Mouse (Mus musculus) ES-Bruce4 (cell line): ENCODE measurements around the gene Pheta1. TPM values are rescaled to one million over a fixed set of nuclear protein-coding genes. Genes with fewer than 3 reads are reported as not detected.
"Not testable (repeated sequence)": the region's sequence is repeated elsewhere in the genome, so short reads cannot be mapped to it uniquely, and the experiment has no call there.

Experiments used
- H3K27ac ChIP-seq: 2 replicates; pipeline ENCODE4 v1.5.1; 2012; ENCODE audit warnings: low read length, inconsistent platforms; ENCODE audit not compliant: insufficient read depth
- H3K27me3 ChIP-seq: 2 replicates; pipeline ENCODE4 v1.6.1; 2012; ENCODE audit warnings: mild to moderate bottlenecking, low read length, inconsistent platforms; ENCODE audit not compliant: control insufficient read depth, poor library complexity, insufficient read depth, severe bottlenecking
- H3K36me3 ChIP-seq: 2 replicates; pipeline ENCODE4 v1.6.1; 2012; ENCODE audit warnings: inconsistent platforms, mild to moderate bottlenecking, low read length, moderate library complexity; ENCODE audit not compliant: control insufficient read depth, poor library complexity, insufficient read depth, severe bottlenecking
- H3K4me1 ChIP-seq: one replicate; pipeline ENCODE4 v1.8.1; 2011; ENCODE audit warnings: low read length; ENCODE audit not compliant: control insufficient read depth, insufficient read depth
- H3K4me3 ChIP-seq: 2 replicates; pipeline ENCODE4 v1.5.1; 2011; ENCODE audit warnings: low read depth, mild to moderate bottlenecking, low read length
- H3K9ac ChIP-seq: 2 replicates; pipeline ENCODE4 v1.6.1; 2012; ENCODE audit warnings: low read depth, mild to moderate bottlenecking, inconsistent platforms; ENCODE audit not compliant: poor library complexity, severe bottlenecking
- H3K9me3 ChIP-seq: replicated peaks from 2 replicates; pipeline ENCODE4 v1.6.1; 2012; ENCODE audit warnings: mild to moderate bottlenecking, low read length, inconsistent platforms; ENCODE audit not compliant: control insufficient read depth, poor library complexity, insufficient read depth, severe bottlenecking
- CTCF ChIP-seq: IDR thresholded peaks from one replicate; pipeline ENCODE4 v1.8.1; 2011; ENCODE audit warnings: low read depth, low read length
- EP300 ChIP-seq: IDR thresholded peaks from 2 replicates; pipeline ENCODE4 v1.6.1; 2011; ENCODE audit warnings: low read depth, low read length; ENCODE audit not compliant: insufficient read depth
- POLR2A ChIP-seq: IDR thresholded peaks from one replicate; pipeline ENCODE4 v1.8.1; 2011; ENCODE audit warnings: low read length; ENCODE audit not compliant: insufficient read depth
- polyA plus RNA-seq: library from polyadenylated mRNA; stranded (reverse); fragments of >200 nt; gene quantifications from 2 replicates; pipeline ENCODE4 v1.2.4, GENCODE M21; 2011; ENCODE audit warnings: low read depth; ENCODE audit not compliant: missing spikeins, insufficient read depth, insufficient read length

Gene Pheta1
- polyA plus RNA-seq, 1 experiment, result 5.8 TPM

DNA sequence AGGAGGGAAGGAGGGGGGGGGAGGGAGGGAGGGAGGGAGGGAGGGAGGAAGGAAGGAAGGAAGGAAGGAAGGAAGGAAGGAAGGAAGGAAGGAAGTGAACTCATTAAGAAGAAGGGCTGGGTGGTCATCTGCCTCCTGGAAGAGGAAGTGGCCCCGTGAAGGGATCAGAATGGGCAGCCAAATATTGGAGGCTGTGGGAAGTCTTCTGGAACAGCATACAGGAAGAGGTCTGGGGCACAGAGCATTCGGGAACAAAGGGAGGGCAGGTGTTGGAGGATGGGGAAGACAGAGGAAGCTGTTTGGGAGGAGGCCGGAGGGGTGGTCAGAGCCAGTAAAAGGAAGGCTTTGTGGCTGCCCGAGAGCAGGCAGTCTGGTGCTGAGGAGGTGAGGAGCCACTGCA, 3.4 kb upstream of the Pheta1 start:
- no peak overlapping the region for H3K9ac ChIP-seq
- peaks cover 6% of the 10 kb centered on the region for H3K4me1 ChIP-seq
- H3K9me3 ChIP-seq, result no peaks in the 10 kb centered on the region
- H3K27ac ChIP-seq, result no peak overlapping the region
- 0 out of 2 replicates have a peak overlapping the region, but pooled peaks have one; percentile 2 for H3K4me3 ChIP-seq
- no peaks in the 10 kb centered on the region for H3K36me3 ChIP-seq
- no peak for TF ChIP-seq POLR2A
- TF ChIP-seq EP300, result no peak
- TF ChIP-seq CTCF, result no peak
- H3K27me3 ChIP-seq, result no peaks in the 10 kb centered on the region

DNA sequence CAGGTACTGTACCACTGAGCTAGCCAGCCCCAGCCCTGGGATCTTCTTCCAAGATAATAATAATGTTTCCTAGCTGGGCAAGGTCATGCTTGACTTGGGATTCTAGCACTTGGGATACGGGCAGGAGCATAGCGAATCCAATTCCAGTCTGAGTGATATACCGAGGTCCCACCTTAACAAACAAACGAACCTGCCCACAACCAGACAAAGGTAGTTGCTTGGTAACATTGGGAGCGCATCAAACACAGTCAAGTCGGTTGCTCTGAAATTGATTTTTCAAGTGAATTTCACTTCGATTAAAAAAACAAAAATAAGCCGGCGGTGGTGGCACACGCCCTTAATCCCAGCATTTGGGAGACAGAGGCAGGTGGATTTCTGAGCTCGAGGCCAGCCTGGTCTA, 2.5 kb upstream of the Pheta1 start:
- H3K27me3 ChIP-seq, result no peaks in the 10 kb centered on the region
- 0 out of 2 replicates have a peak overlapping the region, but pooled peaks have one; percentile 19 for H3K4me3 ChIP-seq
- H3K4me1 ChIP-seq, result peaks cover 6% of the 10 kb centered on the region
- no peak overlapping the region for H3K9ac ChIP-seq
- TF ChIP-seq EP300, result no peak
- TF ChIP-seq CTCF, result no peak
- TF ChIP-seq POLR2A, result no peak
- H3K9me3 ChIP-seq, result no peaks in the 10 kb centered on the region
- H3K27ac ChIP-seq, result no peak overlapping the region
- no peaks in the 10 kb centered on the region for H3K36me3 ChIP-seq

DNA sequence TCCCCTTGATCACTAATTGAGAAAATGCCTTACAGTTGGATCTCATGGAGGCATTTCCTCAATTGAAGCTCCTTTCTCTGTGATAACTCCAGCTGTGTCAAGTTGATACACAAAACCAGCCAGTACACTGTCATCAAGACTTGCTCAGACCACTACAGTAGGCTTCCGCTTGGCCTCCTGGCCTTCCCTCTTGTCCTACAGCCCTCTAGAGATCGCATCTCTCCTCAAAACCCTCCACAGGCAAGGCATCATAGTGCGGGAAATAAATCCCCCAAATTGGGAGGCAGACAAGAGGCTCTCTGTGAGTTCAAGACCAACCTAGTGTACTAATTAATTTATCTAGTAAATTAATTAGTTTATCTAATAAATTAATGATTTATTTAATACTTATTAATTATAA, 1.5 kb upstream of the Pheta1 start:
- H3K27ac ChIP-seq, H3K9me3 ChIP-seq, H3K9ac ChIP-seq, H3K4me1 ChIP-seq, H3K36me3 ChIP-seq, H3K27me3 ChIP-seq, H3K4me3 ChIP-seq: not testable (repeated sequence)

DNA sequence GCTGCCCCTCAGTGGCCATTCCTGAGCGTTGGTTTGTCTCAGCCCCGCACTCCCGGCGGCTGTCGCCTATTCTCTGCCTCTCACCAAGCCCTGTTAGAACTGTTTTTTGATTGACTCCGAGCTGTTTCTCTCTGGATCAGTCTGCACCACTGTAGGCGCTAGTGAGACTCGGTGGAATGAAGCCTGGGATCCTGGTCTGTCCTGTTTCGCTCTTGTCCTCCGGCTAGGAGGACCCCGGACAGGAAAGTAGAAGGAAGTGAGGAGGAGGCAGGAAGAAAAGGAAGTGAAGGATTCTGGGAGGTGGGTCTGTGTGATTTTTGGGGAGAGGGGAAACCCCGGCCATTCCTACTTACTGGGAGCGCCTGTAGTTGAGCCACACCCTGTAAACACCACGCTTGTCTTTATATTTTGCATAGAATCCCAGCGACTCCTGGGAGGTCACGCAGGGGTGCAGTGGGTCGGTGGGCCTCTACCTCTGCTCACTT, 707 bp upstream of the Pheta1 start:
- Histone ChIP-seq H3K4me1 (peaks cover 6% of the 10 kb centered on the region), H3K9me3 (no peaks in the 10 kb centered on the region), H3K9ac (peak overlapping the region; percentile 81), H3K27me3 (no peaks in the 10 kb centered on the region), H3K27ac (peak overlapping the region; percentile 65), H3K4me3 (peak overlapping the region; percentile 59), H3K36me3 (no peaks in the 10 kb centered on the region)
- TF ChIP-seq POLR2A, result no peak
- TF ChIP-seq CTCF, result peak; percentile 4

DNA sequence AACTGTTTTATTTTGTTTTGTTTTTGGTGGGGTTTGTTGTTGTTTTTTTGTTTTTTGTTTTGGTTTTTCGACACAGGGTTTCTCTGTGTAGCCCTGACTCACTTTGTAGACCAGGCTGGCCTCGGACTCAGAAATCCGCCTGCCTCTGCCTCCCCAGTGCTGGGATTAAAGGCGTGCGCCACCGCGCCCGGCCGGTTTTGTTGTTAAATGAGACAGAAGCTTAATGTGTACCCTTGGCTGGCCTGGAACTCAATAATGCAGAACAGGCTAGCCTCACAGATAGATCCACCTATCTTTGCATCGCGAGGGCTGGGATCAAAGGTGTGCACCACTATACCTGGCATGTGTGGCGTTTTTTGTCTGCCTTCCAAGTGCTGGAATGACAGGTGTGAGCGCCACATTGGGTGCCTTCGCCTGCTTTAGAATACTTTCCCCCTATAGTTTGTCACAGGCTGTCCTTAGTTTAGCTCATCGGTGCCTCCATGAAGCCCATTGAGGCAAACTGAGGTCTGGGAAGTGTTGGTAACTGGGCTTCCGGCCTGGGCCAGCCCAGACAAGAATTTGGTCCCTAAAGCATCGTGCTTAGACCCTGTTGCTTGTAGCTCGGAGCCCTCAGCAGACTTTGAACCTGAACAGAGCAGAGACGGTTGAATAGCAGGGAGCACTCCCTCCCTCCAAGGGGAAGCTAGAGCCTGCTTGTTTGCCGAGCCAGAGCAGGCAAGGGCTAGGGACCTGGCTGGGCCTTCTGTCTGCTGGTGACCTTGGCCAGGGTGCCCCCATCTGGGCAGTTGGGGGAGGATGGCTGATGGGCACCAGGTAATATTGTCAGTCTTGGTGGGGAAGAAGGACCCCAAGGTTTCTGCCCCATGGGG, 930 bp downstream of the Pheta1 start:
- Histone ChIP-seq H3K27me3 (no peaks in the 10 kb centered on the region), H3K9me3 (no peaks in the 10 kb centered on the region), H3K9ac (peak overlapping the region; percentile 81), H3K4me3 (peak overlapping the region; percentile 89), H3K4me1 (no peaks in the 10 kb centered on the region), H3K36me3 (no peaks in the 10 kb centered on the region), H3K27ac (no peak overlapping the region)
- TF ChIP-seq EP300 (no peak), POLR2A (no peak), CTCF (peak; percentile 0)

DNA sequence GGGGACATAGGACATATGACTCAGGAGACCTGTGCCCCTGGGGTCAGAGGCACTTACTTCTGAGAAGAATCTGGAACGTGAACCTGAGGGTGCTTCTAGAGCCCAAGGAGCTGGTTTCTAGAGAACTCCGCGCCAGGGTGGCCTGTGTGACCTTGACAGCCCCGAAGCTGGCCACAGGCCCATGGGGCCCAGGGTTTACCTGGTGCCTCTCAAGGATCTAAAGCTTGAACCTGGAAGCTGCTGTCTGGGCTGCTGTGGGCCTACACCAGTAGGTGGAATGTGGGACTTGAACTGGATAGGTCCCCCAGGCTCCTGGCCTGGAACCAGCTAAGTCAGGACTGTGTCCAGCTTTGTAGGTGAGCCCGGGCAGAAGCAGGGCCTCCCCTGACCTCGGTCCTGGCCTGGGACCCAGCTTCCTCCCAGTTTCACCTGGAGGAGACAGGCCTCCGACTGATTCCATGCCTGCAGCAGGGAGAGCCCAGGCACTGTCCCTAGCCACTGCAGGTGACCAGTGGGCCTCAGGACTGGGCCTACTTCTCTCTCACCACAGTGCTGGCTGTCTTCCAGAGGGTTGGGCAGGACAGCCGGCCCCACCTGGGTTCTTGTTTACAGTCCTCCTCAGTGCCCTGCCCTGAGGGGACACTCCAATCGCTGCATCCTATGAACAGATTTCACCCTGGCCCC, 4.7 kb downstream of the Pheta1 start:
- TF ChIP-seq EP300, result no peak
- TF ChIP-seq CTCF, result no peak
- no peak overlapping the region; the same call in 1 of the 2 replicates for H3K4me3 ChIP-seq
- no peaks in the 10 kb centered on the region for H3K4me1 ChIP-seq
- no peaks in the 10 kb centered on the region for H3K27me3 ChIP-seq
- no peaks in the 10 kb centered on the region for H3K36me3 ChIP-seq
- no peaks in the 10 kb centered on the region for H3K9me3 ChIP-seq
- no peak overlapping the region for H3K9ac ChIP-seq
- H3K27ac ChIP-seq, result no peak overlapping the region
